ENCODE assay signal across 8 mouse cellular contexts in the genomic region with DNA sequence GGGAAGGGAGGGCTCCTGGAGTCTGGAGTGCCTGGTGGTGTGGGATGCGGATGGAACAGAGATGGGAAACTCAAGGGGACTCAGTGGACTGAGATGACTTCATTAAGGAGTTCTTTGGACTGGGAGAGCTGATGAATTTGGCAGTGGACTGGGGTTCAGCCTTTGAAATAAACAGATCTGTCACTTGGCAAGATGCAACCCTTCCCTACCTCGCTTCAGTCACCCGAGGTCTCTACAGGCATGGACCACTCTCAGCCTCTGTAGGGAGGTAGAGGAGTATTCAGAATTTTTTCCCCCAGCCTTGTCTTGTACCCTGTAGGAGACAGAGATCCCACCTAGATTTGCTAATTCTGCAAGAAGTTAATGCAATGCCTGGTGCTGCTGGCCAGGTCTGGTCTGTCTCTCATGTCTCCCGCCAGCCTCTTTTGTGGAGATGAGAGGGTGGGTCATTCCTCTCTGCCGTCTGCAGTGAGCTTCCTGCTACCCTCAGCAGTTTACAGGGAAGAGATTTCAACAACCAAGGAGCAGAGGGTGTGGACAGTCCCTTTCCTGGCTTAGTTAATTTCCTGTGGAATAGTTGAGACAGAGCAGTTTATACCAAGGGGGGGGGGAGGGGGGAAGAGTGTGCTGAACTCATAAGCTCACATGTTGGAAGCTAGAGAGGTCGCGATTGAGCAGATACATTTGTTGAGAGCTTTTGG.
DNase-seq lines count a peak whose midpoint lies in the region; ATAC-seq and TF ChIP-seq lines count a peak whose summit lies in the region.

No protein-coding gene starts in this region.

- ATAC-seq in kidney, embryonic 16.5 days (ENCODE audit: low FRiP score, low TSS enrichment), result peak; percentile 69
- ATAC-seq in lung, postnatal 0 days, result peak; percentile 95
- ATAC-seq in megakaryocyte progenitor cell, adult 5-6 weeks (replicated peaks; ENCODE audit: poor library complexity), result no peak

- peak; percentile 88 for TF ChIP-seq EP300 in lung, postnatal 0 days (IDR thresholded peaks at IDR 0.05)

- no peaks in the 10 kb centered on the region for H3K36me3 ChIP-seq in kidney, embryonic 16.5 days (ENCODE audit: insufficient read depth, low read length)
- no peaks in the 10 kb centered on the region for H3K36me3 ChIP-seq in lung, postnatal 0 days (ENCODE audit: insufficient read depth, low read length)

- H3K9me3 ChIP-seq in kidney, embryonic 16.5 days (ENCODE audit: low read length), result no peaks in the 10 kb centered on the region
- no peaks in the 10 kb centered on the region for H3K9me3 ChIP-seq in lung, postnatal 0 days (ENCODE audit: low read length)

- peak; percentile 12 for DNase-seq in embryo, embryonic 10.5 days (ENCODE audit: low spot score)
- no peak for DNase-seq in embryo, embryonic 9.5 days (ENCODE audit: extremely low spot score)
- peak; percentile 62 for DNase-seq in heart, adult 8-10 months (ENCODE audit: low spot score)
- peak; percentile 90 for DNase-seq in lung, postnatal 0 days (ENCODE audit: low spot score)
- no peak for DNase-seq in spleen, postnatal 4 days (ENCODE audit: low spot score in 2 of 2)
- DNase-seq in ovary, postnatal 36 days (ENCODE audit: low spot score), result no peak

- no peak overlapping the region for H3K4me3 ChIP-seq in kidney, embryonic 16.5 days (ENCODE audit: low read length)
- no peak overlapping the region for H3K4me3 ChIP-seq in lung, postnatal 0 days (ENCODE audit: low read depth, low read length)

- 37% methylated on average over 7 of the region's 7 CpGs for WGBS in kidney, embryonic 16.5 days
- 16% methylated on average over 7 of the region's 7 CpGs for WGBS in lung, postnatal 0 days

- H3K4me1 ChIP-seq in kidney, embryonic 16.5 days (ENCODE audit: insufficient read depth, low read length), result peaks cover 10% of the 10 kb centered on the region
- H3K4me1 ChIP-seq in lung, postnatal 0 days (ENCODE audit: insufficient read depth, low read depth, low read length), result peaks cover 7% of the 10 kb centered on the region; the same call in 1 of the 2 replicates

- H3K4me2 ChIP-seq in kidney, embryonic 16.5 days (replicated peaks; ENCODE audit: low read depth, low read length), result no peak overlapping the region
- peak overlapping the region; percentile 28; the same call in 1 of the 2 replicates for H3K4me2 ChIP-seq in lung, postnatal 0 days (replicated peaks; ENCODE audit: low read depth, low read length)

- H3K9ac ChIP-seq in kidney, embryonic 16.5 days (replicated peaks; ENCODE audit: low read length), result no peak overlapping the region
- H3K9ac ChIP-seq in lung, postnatal 0 days (replicated peaks; ENCODE audit: low read depth), result no peak overlapping the region

- H3K27me3 ChIP-seq in kidney, embryonic 16.5 days (ENCODE audit: insufficient read depth, low read length), result no peaks in the 10 kb centered on the region
- no peaks in the 10 kb centered on the region for H3K27me3 ChIP-seq in lung, postnatal 0 days (replicated peaks; ENCODE audit: insufficient read depth, low read length)

- peak overlapping the region; percentile 82 for H3K27ac ChIP-seq in kidney, embryonic 16.5 days (ENCODE audit: low read length)
- peak overlapping the region; percentile 82 for H3K27ac ChIP-seq in lung, postnatal 0 days (ENCODE audit: low read length)

- TF ChIP-seq CTCF in lung, postnatal 0 days (IDR thresholded peaks at IDR 0.05), result no peak

Comparison
In these comparisons a context has a peak if more than half of its experiments do, and no peak if none do; other contexts are left out.
1. DNase-seq: peak in embryo, embryonic 10.5 days (single experiment), heart, adult 8-10 months (single experiment) and lung, postnatal 0 days (single experiment); none in embryo, embryonic 9.5 days (single experiment), spleen, postnatal 4 days (0 of 2) and ovary, postnatal 36 days (single experiment).